Mouse (Mus musculus): ENCODE data around the gene Thsd7b.

- no peak for TF ChIP-seq POLR2A (IDR thresholded peaks at IDR 0.05; ENCODE audit: insufficient read length, low read depth)
- no peak for TF ChIP-seq POLR2AphosphoS2 (IDR thresholded peaks at IDR 0.05; ENCODE audit: insufficient read length, low read depth)
Observed at GRCm38 (mm10) chr1:130222904-130223303, 949.8 kb downstream of the Thsd7b start.
